Mouse (Mus musculus): ENCODE data around the gene Lrp1.

GRCm38 (mm10) chr10:127626433-127626832 is 5.5 kb upstream of the Lrp1 start:
- TF ChIP-seq POLR2A (IDR thresholded peaks at IDR 0.05; ENCODE audit: insufficient read depth, low read depth, low read length) (no peak), EP300 (IDR thresholded peaks at IDR 0.05; ENCODE audit: insufficient read depth, low read depth, low read length) (no peak)

Measured in heart, adult 2 months (tissue).